Mouse (Mus musculus) liver, postnatal 0 days (tissue): ENCODE results near the gene Acrbp.

Experiments
- CTCF ChIP-seq: sonication (generic); IDR thresholded peaks from 2 replicates; pipeline ENCODE4 v1.5.1; 2016; ENCODE audit warnings: antibody characterized with exemption, low read depth
- EP300 ChIP-seq: IDR thresholded peaks from 2 replicates; pipeline ENCODE4 v1.6.1; 2016; ENCODE audit warnings: antibody characterized with exemption, low read depth, mild to moderate bottlenecking

- no peak for TF ChIP-seq CTCF
- no peak for TF ChIP-seq EP300
Measured at GRCm38 (mm10) chr6:125038666-125039065, 10.8 kb upstream of the Acrbp start.
